Mouse (Mus musculus) spleen, postnatal 10 days (tissue): ENCODE data around the gene Gm35315.
A peak's percentile ranks its signal among the peaks of the same experiment; 100 is the strongest.
"Not testable (repeated sequence)": the region's sequence is repeated elsewhere in the genome, so short reads cannot be mapped to it uniquely, and the experiment has no call there.

Source experiments
- DNase-seq, 2 experiments: peaks; one replicate each; pipeline ENCODE4 v3.0.0; 2021 to 2022; ENCODE audit warnings: low spot score in 2 of 2

The Gm35315 gene

DNA sequence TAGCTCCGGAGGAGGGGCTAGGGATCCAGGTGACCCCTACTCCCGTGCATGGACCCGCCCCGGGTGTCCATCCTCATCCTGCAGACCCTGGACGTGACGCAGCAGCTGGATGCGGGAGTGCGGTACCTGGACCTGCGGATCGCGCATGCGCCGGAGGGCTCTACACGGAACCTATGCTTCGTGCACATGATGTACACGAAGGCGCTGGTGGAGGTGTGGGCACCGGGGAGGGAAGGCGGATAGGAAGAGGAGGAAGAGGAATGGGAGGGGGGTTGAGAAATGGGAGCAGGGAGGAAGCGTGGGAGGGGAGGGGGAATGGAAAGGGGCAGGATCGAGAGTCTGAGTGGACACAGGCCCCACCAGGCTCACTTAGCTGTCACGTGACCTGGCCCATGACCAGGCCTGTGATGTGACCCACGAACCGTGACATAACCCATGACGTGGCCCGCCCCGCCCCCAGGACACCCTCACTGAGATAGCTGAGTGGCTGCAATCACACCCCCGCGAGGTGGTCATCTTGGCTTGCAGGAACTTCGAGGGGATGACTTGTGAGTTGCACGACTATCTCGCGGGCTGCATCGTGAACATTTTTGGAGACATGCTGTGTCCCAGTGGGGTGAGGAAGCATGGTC lies 7.6 kb upstream of the Gm35315 start:
- peak in 1 of 2 experiments; percentile 10 for DNase-seq

DNA sequence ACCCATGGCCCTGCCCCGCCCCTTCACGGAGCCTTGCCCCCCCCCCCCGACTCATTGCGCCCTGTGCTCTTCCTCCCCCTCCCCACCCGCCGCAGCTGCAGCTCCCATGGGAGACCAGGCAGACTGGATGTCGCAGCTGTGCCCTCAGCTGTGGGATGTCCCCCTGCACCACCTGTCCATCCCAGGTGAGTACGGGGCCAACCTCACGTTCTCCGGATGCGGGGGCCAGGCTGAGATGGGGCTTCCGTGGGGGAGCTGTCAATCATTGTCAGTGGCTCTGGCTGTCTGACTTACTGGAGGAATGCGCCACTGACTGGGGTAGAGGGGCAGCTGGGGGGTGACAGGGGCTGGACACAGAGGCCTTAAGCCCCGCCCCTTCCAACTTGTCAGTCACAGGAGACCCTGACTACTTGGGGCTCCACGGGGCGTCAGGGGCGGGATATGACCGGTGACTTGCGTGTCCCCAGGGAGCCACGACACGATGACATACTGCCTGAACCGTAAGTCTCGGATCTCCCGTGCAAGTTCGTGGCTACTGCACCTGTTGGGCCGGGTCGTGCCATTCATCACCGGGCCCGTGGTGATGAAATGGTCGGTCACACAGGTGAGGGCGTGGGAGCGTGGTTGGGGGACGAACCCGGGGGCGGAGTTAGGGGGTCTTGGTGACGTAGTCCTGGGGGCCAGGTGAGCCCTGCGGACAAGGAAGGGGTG lies 6.9 kb upstream of the Gm35315 start:
- DNase-seq = peak in 1 of 2 experiments; percentile 14

DNA sequence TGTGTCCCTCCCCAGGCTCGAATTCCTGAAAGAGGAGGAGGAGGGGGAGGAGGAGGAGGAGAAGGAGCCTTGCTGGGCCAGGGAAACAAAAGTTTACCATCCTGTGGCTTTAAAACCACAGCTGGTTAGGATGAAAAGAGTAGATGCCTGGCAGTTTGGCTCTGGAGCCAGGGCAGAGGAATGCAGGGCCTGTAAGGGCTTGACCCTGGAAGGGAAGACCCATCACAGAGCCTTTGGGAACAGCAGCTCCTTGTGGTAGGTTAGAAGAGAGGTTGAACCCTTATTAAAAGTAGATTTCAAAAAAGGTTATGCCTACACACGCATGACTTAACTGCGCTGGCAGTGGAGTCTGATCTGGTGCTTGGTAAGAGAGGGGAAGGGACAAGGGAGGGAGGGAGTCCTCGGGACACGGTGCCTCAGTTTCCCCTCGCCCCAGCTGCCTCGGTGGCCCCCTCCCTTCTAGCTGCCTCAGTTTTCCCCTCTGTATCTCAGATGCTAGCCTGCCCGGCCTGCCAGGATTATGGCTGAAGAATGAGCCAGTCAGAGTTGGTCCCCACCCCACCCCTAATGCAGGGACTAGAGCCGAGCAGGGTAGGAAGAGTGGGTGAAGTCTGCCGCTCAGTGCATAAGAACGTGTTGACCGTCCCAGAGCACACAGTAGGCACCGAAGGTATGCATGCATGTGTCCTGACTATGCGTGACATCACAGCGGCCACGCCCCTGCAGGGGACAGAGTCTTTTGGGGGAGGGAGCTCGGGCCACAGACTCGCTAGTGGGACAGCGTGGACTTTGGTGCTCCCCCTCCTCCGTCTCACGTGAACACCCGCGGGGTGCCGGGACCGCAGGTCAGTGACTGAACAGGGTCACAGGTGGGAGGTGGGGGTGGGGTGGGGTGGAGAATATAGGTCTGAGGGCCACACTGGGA lies 5.7 kb upstream of the Gm35315 start, which contains the start of gene Plcxd1:
Gene Plcxd1, plus strand, starts transcription at position 314 of the 925 bp plus-strand sequence.
- no peak for DNase-seq

GRCm38 (mm10) chr5:110098991-110099477 lies 4.8 kb upstream of the Gm35315 start:
- DNase-seq = no peak

- DNase-seq = no peak
Observed at GRCm38 (mm10) chr5:110094847-110095213, 610 bp upstream of the Gm35315 start.

DNA sequence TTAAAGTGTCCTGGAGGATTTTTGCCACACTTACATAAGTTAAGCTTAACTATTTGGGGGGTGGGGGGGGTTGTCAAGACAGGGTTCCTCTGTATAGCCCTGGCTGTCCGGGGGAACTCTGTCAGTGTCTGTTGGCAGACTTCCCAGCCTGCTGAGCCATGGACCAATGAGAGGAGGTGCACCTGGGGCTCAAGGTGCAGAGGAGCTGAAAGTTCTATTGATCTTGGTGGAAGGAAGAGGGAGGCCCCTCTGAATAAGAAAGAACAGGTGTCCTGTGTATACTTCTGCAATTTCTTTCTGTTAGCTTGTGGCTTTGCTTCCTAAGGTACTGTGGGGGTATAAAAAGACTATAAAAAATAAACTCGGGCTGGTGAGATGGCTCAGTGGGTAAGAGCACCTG lies 2.7 kb downstream of the Gm35315 start:
- DNase-seq = no peak

DNA sequence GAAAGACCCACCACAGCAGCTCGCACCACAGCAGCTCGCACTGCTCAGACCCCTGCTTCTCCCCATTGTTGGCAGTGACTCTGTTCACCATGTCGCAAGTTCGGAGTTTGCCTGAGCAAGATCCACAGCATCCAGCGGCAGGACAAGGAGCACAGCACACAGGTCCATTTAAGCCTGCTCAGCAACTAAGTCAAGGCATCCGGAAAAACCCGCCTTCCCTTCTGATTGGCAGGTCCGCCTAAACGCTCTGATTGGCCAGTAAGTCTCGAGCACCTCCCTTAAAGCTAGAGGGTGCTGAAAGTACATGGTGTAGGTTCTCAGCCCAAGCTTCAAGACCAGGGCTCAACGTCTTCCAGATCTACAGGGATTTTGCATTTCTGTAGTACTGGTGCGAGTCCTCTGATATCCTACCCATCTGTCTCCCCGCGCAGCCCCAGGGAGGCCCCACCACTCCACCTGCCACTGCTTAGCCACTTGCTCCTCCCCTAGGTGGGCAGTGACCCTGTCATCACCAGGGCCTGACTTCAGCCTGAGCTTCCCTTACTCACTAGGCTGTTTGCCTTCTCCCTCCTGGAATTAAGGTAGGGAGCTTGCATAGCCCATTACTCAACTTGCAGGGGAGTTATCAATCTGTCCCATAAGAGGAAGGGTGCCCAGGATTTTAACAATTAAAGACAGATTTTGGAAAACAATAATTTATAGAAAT lies 7.9 kb downstream of the Gm35315 start:
- no peak for DNase-seq

DNA sequence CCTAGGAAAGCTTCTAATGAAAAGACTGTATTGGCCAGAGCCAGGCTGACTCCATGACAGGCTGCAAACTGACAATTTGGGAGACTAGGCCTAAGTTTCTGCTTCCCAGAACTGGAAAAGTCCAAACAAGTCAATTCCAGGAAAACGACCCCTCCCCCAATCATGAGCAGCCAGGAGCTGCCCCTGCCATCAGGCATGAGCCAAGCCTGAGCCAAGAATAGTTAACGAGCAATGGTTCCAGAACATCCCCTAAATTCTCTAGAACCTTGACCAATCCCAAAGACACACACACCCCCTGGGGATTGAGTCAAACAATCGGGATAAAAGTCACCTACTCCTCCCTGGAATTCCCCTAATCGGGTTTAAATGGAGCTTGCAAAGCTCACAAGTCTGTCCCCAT lies 11.3 kb downstream of the Gm35315 start:
- DNase-seq = no peak

DNA sequence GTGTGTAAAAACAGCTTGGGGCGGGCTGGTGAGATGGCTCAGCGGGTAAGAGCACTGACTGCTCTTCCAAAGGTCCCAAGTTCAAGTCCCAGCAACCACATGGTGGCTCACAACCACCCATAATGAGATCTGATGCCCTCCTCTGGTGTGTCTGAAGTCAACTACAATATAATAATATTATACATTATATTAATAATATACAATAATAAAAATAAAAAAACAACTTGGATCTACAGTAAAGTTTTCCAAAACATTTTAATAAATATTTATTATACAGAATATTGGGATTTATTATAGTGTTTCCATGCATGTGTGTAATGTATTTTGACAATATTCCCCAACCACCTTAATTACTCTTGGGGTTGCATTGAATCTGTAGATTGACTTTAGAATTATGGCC lies 21.8 kb downstream of the Gm35315 start, which contains the start of gene Gm17655:
Gene Gm17655, minus strand, starts transcription at position 101 of the 400 bp plus-strand sequence.
- not testable (repeated sequence) for DNase-seq

GRCm38 (mm10) chr5:110057637-110058408 lies 36.4 kb downstream of the Gm35315 start:
- peak; percentile 68 to 86 for DNase-seq
